Mouse (Mus musculus): ENCODE measurements around the gene Ly6g5c. TPM values are rescaled to one million over a fixed set of nuclear protein-coding genes. Genes with fewer than 3 reads are reported as not detected.

The Ly6g5c gene
- polyA plus RNA-seq, 1 experiment from 2014 or later, result not detected

- no peak for ATAC-seq (ENCODE audit: low FRiP score, low TSS enrichment)
- Histone ChIP-seq H3K4me2 (ENCODE audit: low read length) (no peak overlapping the region), H3K9ac (replicated peaks; ENCODE audit: low read length) (no peak overlapping the region), H3K27me3 (ENCODE audit: control insufficient read depth, insufficient read depth, low read length) (no peaks in the 10 kb centered on the region), H3K4me1 (ENCODE audit: control insufficient read depth, insufficient read depth, low read length) (no peaks in the 10 kb centered on the region), H3K9me3 (ENCODE audit: control insufficient read depth, low read length) (no peaks in the 10 kb centered on the region), H3K36me3 (ENCODE audit: control insufficient read depth, insufficient read depth, low read length) (peaks cover 93% of the 10 kb centered on the region), H3K27ac (replicated peaks; ENCODE audit: low read depth, low read length) (no peak overlapping the region), H3K4me3 (replicated peaks; ENCODE audit: low read depth, low read length) (no peak overlapping the region)
- DNase-seq, result no peak
- 67% methylated on average over 10 of the region's 10 CpGs for WGBS
Measured at GRCm38 (mm10) chr17:35100196-35100765, 7.8 kb upstream of the Ly6g5c start.

- Histone ChIP-seq H3K27me3 (ENCODE audit: control insufficient read depth, insufficient read depth, low read length) (no peaks in the 10 kb centered on the region), H3K4me3 (replicated peaks; ENCODE audit: low read depth, low read length) (no peak overlapping the region), H3K4me2 (ENCODE audit: low read length) (no peak overlapping the region), H3K4me1 (ENCODE audit: control insufficient read depth, insufficient read depth, low read length) (0 out of 2 replicates have a peak, but pooled peaks cover 3% of the 10 kb centered on the region), H3K27ac (replicated peaks; ENCODE audit: low read depth, low read length) (no peak overlapping the region), H3K36me3 (ENCODE audit: control insufficient read depth, insufficient read depth, low read length) (peaks cover 85% of the 10 kb centered on the region), H3K9me3 (ENCODE audit: control insufficient read depth, low read length) (no peaks in the 10 kb centered on the region), H3K9ac (replicated peaks; ENCODE audit: low read length) (no peak overlapping the region)
- 89% methylated on average over 11 of the region's 11 CpGs for WGBS
- DNase-seq (no peak), ATAC-seq (ENCODE audit: low FRiP score, low TSS enrichment) (no peak)
Measured at GRCm38 (mm10) chr17:35101161-35101560, 6.9 kb upstream of the Ly6g5c start.

GRCm38 (mm10) chr17:35102299-35102698 lies 5.8 kb upstream of the Ly6g5c start:
- H3K36me3 ChIP-seq (ENCODE audit: control insufficient read depth, insufficient read depth, low read length), result peaks cover 74% of the 10 kb centered on the region
- DNase-seq (no peak), ATAC-seq (ENCODE audit: low FRiP score, low TSS enrichment) (no peak)
- H3K27me3 ChIP-seq (ENCODE audit: control insufficient read depth, insufficient read depth, low read length), result no peaks in the 10 kb centered on the region
- 0 out of 2 replicates have a peak, but pooled peaks cover 3% of the 10 kb centered on the region for H3K4me1 ChIP-seq (ENCODE audit: control insufficient read depth, insufficient read depth, low read length)
- no peak overlapping the region for H3K4me2 ChIP-seq (ENCODE audit: low read length)
- H3K27ac ChIP-seq (replicated peaks; ENCODE audit: low read depth, low read length), result no peak overlapping the region
- H3K4me3 ChIP-seq (replicated peaks; ENCODE audit: low read depth, low read length), result no peak overlapping the region
- H3K9ac ChIP-seq (replicated peaks; ENCODE audit: low read length), result no peak overlapping the region
- WGBS, result 79% methylated on average over 8 of the region's 8 CpGs
- H3K9me3 ChIP-seq (ENCODE audit: control insufficient read depth, low read length), result no peaks in the 10 kb centered on the region

- H3K9ac ChIP-seq (replicated peaks; ENCODE audit: low read length), result no peak overlapping the region
- H3K4me3 ChIP-seq (replicated peaks; ENCODE audit: low read depth, low read length), result no peak overlapping the region
- WGBS, result 70% methylated on average over 6 of the region's 6 CpGs
- H3K27me3 ChIP-seq (ENCODE audit: control insufficient read depth, insufficient read depth, low read length), result no peaks in the 10 kb centered on the region
- ATAC-seq (ENCODE audit: low FRiP score, low TSS enrichment), result no peak
- peaks cover 67% of the 10 kb centered on the region for H3K36me3 ChIP-seq (ENCODE audit: control insufficient read depth, insufficient read depth, low read length)
- DNase-seq, result no peak
- H3K27ac ChIP-seq (replicated peaks; ENCODE audit: low read depth, low read length), result no peak overlapping the region
- H3K4me1 ChIP-seq (ENCODE audit: control insufficient read depth, insufficient read depth, low read length), result 0 out of 2 replicates have a peak, but pooled peaks cover 3% of the 10 kb centered on the region
- H3K4me2 ChIP-seq (ENCODE audit: low read length), result no peak overlapping the region
- H3K9me3 ChIP-seq (ENCODE audit: control insufficient read depth, low read length), result no peaks in the 10 kb centered on the region
Measured at GRCm38 (mm10) chr17:35103221-35103690, 4.8 kb upstream of the Ly6g5c start.

GRCm38 (mm10) chr17:35104079-35104478 lies 4.0 kb upstream of the Ly6g5c start:
- H3K4me3 ChIP-seq (replicated peaks; ENCODE audit: low read depth, low read length), result no peak overlapping the region
- no peak overlapping the region for H3K4me2 ChIP-seq (ENCODE audit: low read length)
- peaks cover 59% of the 10 kb centered on the region for H3K36me3 ChIP-seq (ENCODE audit: control insufficient read depth, insufficient read depth, low read length)
- 0 out of 2 replicates have a peak, but pooled peaks cover 3% of the 10 kb centered on the region for H3K4me1 ChIP-seq (ENCODE audit: control insufficient read depth, insufficient read depth, low read length)
- ATAC-seq (ENCODE audit: low FRiP score, low TSS enrichment), result no peak
- H3K27me3 ChIP-seq (ENCODE audit: control insufficient read depth, insufficient read depth, low read length), result no peaks in the 10 kb centered on the region
- no peak for DNase-seq
- 93% methylated on average over 7 of the region's 7 CpGs for WGBS
- H3K27ac ChIP-seq (replicated peaks; ENCODE audit: low read depth, low read length), result no peak overlapping the region
- no peaks in the 10 kb centered on the region for H3K9me3 ChIP-seq (ENCODE audit: control insufficient read depth, low read length)
- no peak overlapping the region for H3K9ac ChIP-seq (replicated peaks; ENCODE audit: low read length)

- H3K4me1 ChIP-seq (ENCODE audit: control insufficient read depth, insufficient read depth, low read length), result 0 out of 2 replicates have a peak, but pooled peaks cover 3% of the 10 kb centered on the region
- no peak for ATAC-seq (ENCODE audit: low FRiP score, low TSS enrichment)
- DNase-seq, result no peak
- H3K4me3 ChIP-seq (replicated peaks; ENCODE audit: low read depth, low read length), result no peak overlapping the region
- H3K27me3 ChIP-seq (ENCODE audit: control insufficient read depth, insufficient read depth, low read length), result no peaks in the 10 kb centered on the region
- no peak overlapping the region for H3K9ac ChIP-seq (replicated peaks; ENCODE audit: low read length)
- 71% methylated on average over 6 of the region's 6 CpGs for WGBS
- no peak overlapping the region for H3K27ac ChIP-seq (replicated peaks; ENCODE audit: low read depth, low read length)
- no peaks in the 10 kb centered on the region for H3K9me3 ChIP-seq (ENCODE audit: control insufficient read depth, low read length)
- H3K36me3 ChIP-seq (ENCODE audit: control insufficient read depth, insufficient read depth, low read length), result peaks cover 52% of the 10 kb centered on the region
- no peak overlapping the region for H3K4me2 ChIP-seq (ENCODE audit: low read length)
Measured at GRCm38 (mm10) chr17:35104754-35105153, 3.3 kb upstream of the Ly6g5c start.

GRCm38 (mm10) chr17:35105740-35106389 lies 2.2 kb upstream of the Ly6g5c start:
- Histone ChIP-seq H3K9me3 (ENCODE audit: control insufficient read depth, low read length) (no peaks in the 10 kb centered on the region), H3K36me3 (ENCODE audit: control insufficient read depth, insufficient read depth, low read length) (peaks cover 41% of the 10 kb centered on the region), H3K4me2 (ENCODE audit: low read length) (peak overlapping the region; percentile 28), H3K27me3 (ENCODE audit: control insufficient read depth, insufficient read depth, low read length) (no peaks in the 10 kb centered on the region), H3K4me1 (ENCODE audit: control insufficient read depth, insufficient read depth, low read length) (0 out of 2 replicates have a peak, but pooled peaks cover 3% of the 10 kb centered on the region), H3K4me3 (replicated peaks; ENCODE audit: low read depth, low read length) (no peak overlapping the region), H3K27ac (replicated peaks; ENCODE audit: low read depth, low read length) (no peak overlapping the region), H3K9ac (replicated peaks; ENCODE audit: low read length) (peak overlapping the region; percentile 39; the same call in 1 of the 2 replicates)
- peak; percentile 70 for DNase-seq
- no peak for ATAC-seq (ENCODE audit: low FRiP score, low TSS enrichment)
- WGBS, result 18% methylated on average over 13 of the region's 13 CpGs

GRCm38 (mm10) chr17:35106522-35106921 lies 1.6 kb upstream of the Ly6g5c start:
- WGBS, result 66% methylated on average over 3 of the region's 3 CpGs
- no peak overlapping the region for H3K27ac ChIP-seq (replicated peaks; ENCODE audit: low read depth, low read length)
- no peaks in the 10 kb centered on the region for H3K9me3 ChIP-seq (ENCODE audit: control insufficient read depth, low read length)
- 0 out of 2 replicates have a peak, but pooled peaks cover 3% of the 10 kb centered on the region for H3K4me1 ChIP-seq (ENCODE audit: control insufficient read depth, insufficient read depth, low read length)
- peak overlapping the region; percentile 28 for H3K4me2 ChIP-seq (ENCODE audit: low read length)
- H3K27me3 ChIP-seq (ENCODE audit: control insufficient read depth, insufficient read depth, low read length), result no peaks in the 10 kb centered on the region
- H3K4me3 ChIP-seq (replicated peaks; ENCODE audit: low read depth, low read length), result no peak overlapping the region
- ATAC-seq (ENCODE audit: low FRiP score, low TSS enrichment) (no peak), DNase-seq (peak; percentile 39)
- H3K9ac ChIP-seq (replicated peaks; ENCODE audit: low read length), result no peak overlapping the region
- peaks cover 34% of the 10 kb centered on the region for H3K36me3 ChIP-seq (ENCODE audit: control insufficient read depth, insufficient read depth, low read length)

GRCm38 (mm10) chr17:35111774-35112173 lies 3.7 kb downstream of the Ly6g5c start:
- Histone ChIP-seq H3K4me3 (replicated peaks; ENCODE audit: low read depth, low read length) (no peak overlapping the region), H3K9me3 (ENCODE audit: control insufficient read depth, low read length) (no peaks in the 10 kb centered on the region), H3K9ac (replicated peaks; ENCODE audit: low read length) (no peak overlapping the region), H3K27me3 (ENCODE audit: control insufficient read depth, insufficient read depth, low read length) (no peaks in the 10 kb centered on the region), H3K36me3 (ENCODE audit: control insufficient read depth, insufficient read depth, low read length) (peaks cover 30% of the 10 kb centered on the region), H3K4me2 (ENCODE audit: low read length) (no peak overlapping the region), H3K27ac (replicated peaks; ENCODE audit: low read depth, low read length) (no peak overlapping the region), H3K4me1 (ENCODE audit: control insufficient read depth, insufficient read depth, low read length) (no peaks in the 10 kb centered on the region)
- DNase-seq, result no peak
- 73% methylated on average over 9 of the region's 9 CpGs for WGBS
- no peak for ATAC-seq (ENCODE audit: low FRiP score, low TSS enrichment)
